Mouse (Mus musculus) midbrain, postnatal 0 days (tissue): Measurements from ENCODE around the gene Orc3. TPM values are rescaled to one million over a fixed set of nuclear protein-coding genes. Genes with fewer than 3 reads are reported as not detected.

Experiments used
- ATAC-seq: fragments of 200-750 bp; cut with Nextera tagmentation; 2 replicates; pipeline ENCODE4 v1.8.0; 2017; ENCODE audit warnings: moderate number of reproducible peaks, mild to moderate bottlenecking, moderate TSS enrichment, moderate library complexity; ENCODE audit not compliant: low FRiP score
- DNase-seq: peaks from one replicate; pipeline ENCODE4 v3.0.0-alpha.2; 2015; ENCODE audit warnings: low spot score
- H3K27ac ChIP-seq: fragments of 300-500 bp; sonication (generic); 2 replicates; pipeline ENCODE4 v1.5.1; 2014; ENCODE audit warnings: low read depth, mild to moderate bottlenecking, low read length, mixed read lengths
- H3K27me3 ChIP-seq: fragments of 300-500 bp; sonication (generic); 2 replicates; pipeline ENCODE4 v1.6.1; 2014; ENCODE audit warnings: low read length, control low read depth, mixed read lengths; ENCODE audit not compliant: insufficient read depth
- H3K36me3 ChIP-seq: fragments of 300-500 bp; sonication (generic); 2 replicates; pipeline ENCODE4 v1.6.1; 2014; ENCODE audit warnings: low read length, control low read depth, mixed read lengths; ENCODE audit not compliant: insufficient read depth
- H3K4me1 ChIP-seq: fragments of 300-500 bp; sonication (generic); 2 replicates; pipeline ENCODE4 v1.6.1; 2014; ENCODE audit warnings: mild to moderate bottlenecking, control low read depth, antibody characterized with exemption, low read length, mixed read lengths; ENCODE audit not compliant: insufficient read depth
- H3K4me2 ChIP-seq: fragments of 300-500 bp; sonication (generic); 2 replicates; pipeline ENCODE4 v1.6.1; 2014; ENCODE audit warnings: low read depth, mild to moderate bottlenecking, low read length, mixed read lengths; ENCODE audit not compliant: poor library complexity, severe bottlenecking
- H3K4me3 ChIP-seq: fragments of 300-500 bp; sonication (generic); 2 replicates; pipeline ENCODE4 v1.5.1; 2014; ENCODE audit warnings: low read depth, mild to moderate bottlenecking, low read length, moderate library complexity
- H3K9ac ChIP-seq: fragments of 300-500 bp; sonication (generic); replicated peaks from 2 replicates; pipeline ENCODE4 v1.6.1; 2014; ENCODE audit warnings: mild to moderate bottlenecking, low read length, moderate library complexity, mixed read lengths; ENCODE audit not compliant: poor library complexity, severe bottlenecking
- H3K9me3 ChIP-seq: fragments of 300-500 bp; sonication (generic); 2 replicates; pipeline ENCODE4 v1.6.1; 2016; ENCODE audit warnings: low read length, control low read depth
- CTCF ChIP-seq: IDR thresholded peaks from 2 replicates; pipeline ENCODE4 v1.5.1; 2016; ENCODE audit warnings: antibody characterized with exemption, mild to moderate bottlenecking
- WGBS: fragments of 180-500 bp; shearing (Covaris S2); extraction: QIAGEN DNeasy Blood & Tissue Kit; methylation state at CpG from one replicate; pipeline ENCODE4 v1.1.7; 2014; 5-methylcytosine and 5-hydroxymethylcytosine counted together
- polyA plus RNA-seq: library from polyadenylated mRNA; unstranded; fragments of >200 nt; fragmentation: Nextera tagmentation; extraction: Ambion mirVana; gene quantifications from 2 replicates; pipeline ENCODE4 v1.2.1, GENCODE M21; 2015
- total RNA-seq: library from RNA; depleted of rRNA; stranded (reverse); fragments of >200 nt; gene quantifications from 2 replicates; pipeline ENCODE4 v1.2.3, GENCODE M21; 2014

Gene Orc3
- total and polyA plus RNA-seq, 2 experiments from 2014 or later: 57.2 to 65.0 TPM

DNA sequence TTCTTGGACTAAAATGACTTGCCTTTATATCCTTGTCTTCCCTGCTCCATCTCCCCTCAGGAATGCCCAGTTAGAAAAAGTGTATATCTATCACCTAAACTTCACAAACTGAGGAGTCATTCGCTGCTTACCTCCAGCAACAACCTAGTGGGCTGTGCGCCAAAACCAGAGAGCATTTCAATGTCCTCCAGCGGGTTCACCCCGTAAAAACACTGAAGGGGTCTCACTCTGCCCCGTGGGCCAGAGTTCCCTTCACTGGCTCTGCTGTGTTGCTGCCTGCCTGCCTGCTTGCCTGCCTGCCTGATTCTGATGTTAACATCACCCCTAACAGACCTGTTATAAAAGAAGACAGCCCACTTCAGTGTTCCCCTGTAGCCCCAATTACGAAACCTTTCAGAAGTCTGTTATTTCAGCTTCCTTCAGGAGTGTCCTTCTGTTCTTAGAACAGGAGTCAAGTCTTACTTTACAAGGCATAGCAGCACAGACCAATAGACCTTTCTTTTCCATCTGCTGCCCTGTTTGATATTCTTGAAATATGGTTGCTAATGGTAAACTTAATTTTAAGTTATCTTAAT is 1.1 kb downstream of the Orc3 start:
- Histone ChIP-seq H3K27ac (no peak overlapping the region), H3K9ac (peak overlapping the region; percentile 71), H3K4me2 (peak overlapping the region; percentile 82), H3K36me3 (peaks cover 6% of the 10 kb centered on the region; the same call in 1 of the 2 replicates), H3K4me1 (peaks cover 13% of the 10 kb centered on the region), H3K4me3 (peak overlapping the region; percentile 67), H3K9me3 (no peaks in the 10 kb centered on the region), H3K27me3 (no peaks in the 10 kb centered on the region)
- DNase-seq (no peak), ATAC-seq (no peak)
- no peak for TF ChIP-seq CTCF
- WGBS: 73% methylated on average over 6 of the region's 6 CpGs

GRCm38 (mm10) chr4:34606658-34607057 is 8.1 kb downstream of the Orc3 start:
- TF ChIP-seq CTCF: no peak
- ATAC-seq (no peak), DNase-seq (no peak)
- H3K9ac ChIP-seq: no peak overlapping the region
- peaks cover 27% of the 10 kb centered on the region for H3K36me3 ChIP-seq
- H3K4me2 ChIP-seq: no peak overlapping the region
- no peaks in the 10 kb centered on the region for H3K27me3 ChIP-seq
- WGBS: 96% methylated on average over 10 of the region's 10 CpGs
- H3K9me3 ChIP-seq: no peaks in the 10 kb centered on the region
- H3K4me3 ChIP-seq: no peak overlapping the region
- H3K4me1 ChIP-seq: no peaks in the 10 kb centered on the region
- no peak overlapping the region for H3K27ac ChIP-seq

DNA sequence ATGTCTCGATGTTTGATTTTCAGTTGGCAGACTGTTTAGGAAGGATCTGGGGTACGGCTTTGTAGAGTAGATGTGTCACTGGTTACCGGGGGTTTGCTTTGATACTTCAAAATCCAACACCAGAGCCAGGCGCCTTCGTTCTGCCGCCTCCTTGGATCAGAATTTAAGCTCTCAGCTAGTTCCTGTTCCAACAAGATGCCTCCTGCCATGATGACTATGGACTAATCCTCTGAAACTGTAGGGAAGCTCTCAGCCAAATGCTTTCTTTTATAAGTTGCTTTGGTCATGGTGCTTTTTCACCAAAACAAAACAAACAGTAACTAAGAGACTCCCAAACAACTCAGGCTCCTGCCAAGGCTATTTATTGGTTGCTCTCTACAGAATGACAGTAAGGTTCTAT is 11.6 kb downstream of the Orc3 start:
- DNase-seq (peak; percentile 67), ATAC-seq (no peak)
- TF ChIP-seq CTCF: no peak
- no peak overlapping the region for H3K9ac ChIP-seq
- WGBS: 66% methylated on average over 6 of the region's 6 CpGs
- H3K9me3 ChIP-seq: no peaks in the 10 kb centered on the region
- no peak overlapping the region for H3K27ac ChIP-seq
- H3K4me1 ChIP-seq: no peaks in the 10 kb centered on the region
- no peaks in the 10 kb centered on the region for H3K27me3 ChIP-seq
- no peak overlapping the region for H3K4me3 ChIP-seq
- H3K36me3 ChIP-seq: peaks cover 27% of the 10 kb centered on the region
- H3K4me2 ChIP-seq: no peak overlapping the region

- no peak for TF ChIP-seq CTCF
Observed at GRCm38 (mm10) chr4:34584871-34585607, 29.7 kb downstream of the Orc3 start.

GRCm38 (mm10) chr4:34583427-34583826 is 31.3 kb downstream of the Orc3 start:
- ATAC-seq (no peak), DNase-seq (no peak)
- Histone ChIP-seq H3K27ac (no peak overlapping the region), H3K4me3 (no peak overlapping the region), H3K27me3 (no peaks in the 10 kb centered on the region), H3K9me3 (no peaks in the 10 kb centered on the region), H3K4me2 (no peak overlapping the region), H3K9ac (no peak overlapping the region), H3K36me3 (peaks cover 29% of the 10 kb centered on the region), H3K4me1 (no peaks in the 10 kb centered on the region)
- no peak for TF ChIP-seq CTCF
- 98% methylated on average over 3 of the region's 3 CpGs for WGBS

More at GRCm38 (mm10) chr4:34584871-34585607, 29.7 kb downstream of the Orc3 start:
- peaks cover 19% of the 10 kb centered on the region for H3K36me3 ChIP-seq
- ATAC-seq (no peak), DNase-seq (no peak)
- H3K4me1 ChIP-seq: no peaks in the 10 kb centered on the region
- WGBS: 86% methylated on average over 7 of the region's 7 CpGs
- no peak overlapping the region for H3K9ac ChIP-seq
- H3K4me3 ChIP-seq: no peak overlapping the region
- H3K4me2 ChIP-seq: no peak overlapping the region
- no peak overlapping the region for H3K27ac ChIP-seq
- H3K9me3 ChIP-seq: no peaks in the 10 kb centered on the region
- no peaks in the 10 kb centered on the region for H3K27me3 ChIP-seq

DNA sequence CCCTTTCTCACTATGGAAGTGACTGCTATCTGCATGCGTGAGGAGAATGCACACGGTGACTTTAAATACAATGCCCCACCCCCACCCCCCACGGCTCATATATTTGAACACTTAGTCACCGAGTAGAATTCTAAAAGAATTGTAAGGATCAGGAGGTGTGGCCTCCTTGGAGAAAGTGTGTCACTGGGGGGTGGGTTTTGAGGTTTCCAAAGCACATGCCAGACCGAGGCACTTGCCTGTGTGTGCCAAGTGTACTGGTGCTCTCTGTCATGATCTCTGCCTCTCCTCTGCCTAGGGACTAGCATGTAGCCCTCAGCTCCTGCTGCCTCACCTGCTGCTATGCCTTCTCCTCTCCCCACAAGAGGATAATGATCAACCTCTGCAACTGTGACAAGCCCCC is 32.3 kb downstream of the Orc3 start:
- H3K4me3 ChIP-seq: no peak overlapping the region

More for the DNA sequence above, 32.3 kb downstream of the Orc3 start:
- WGBS: 50% methylated on average over 5 of the region's 5 CpGs
- no peak overlapping the region for H3K4me2 ChIP-seq
- H3K9me3 ChIP-seq: no peaks in the 10 kb centered on the region
- no peak for DNase-seq
- TF ChIP-seq CTCF: no peak
- H3K27me3 ChIP-seq: no peaks in the 10 kb centered on the region
- no peak for ATAC-seq
- peaks cover 33% of the 10 kb centered on the region for H3K36me3 ChIP-seq
- H3K27ac ChIP-seq: no peak overlapping the region
- no peaks in the 10 kb centered on the region for H3K4me1 ChIP-seq
- no peak overlapping the region for H3K9ac ChIP-seq
